Mouse (Mus musculus) C2C12 (cell line): ENCODE results near the gene Lmbr1l.

Source experiments
- CTCF ChIP-seq: IDR thresholded peaks from one replicate; pipeline ENCODE4 v1.5.1; 2011; ENCODE audit not compliant: control insufficient read depth, insufficient read depth, insufficient read length
- MAX ChIP-seq: IDR thresholded peaks from one replicate; pipeline ENCODE4 v1.6.1; 2011; ENCODE audit warnings: mild to moderate bottlenecking, control low read depth
- MYOD1 ChIP-seq: IDR thresholded peaks from one replicate; pipeline ENCODE4 v1.6.1; 2011; ENCODE audit warnings: low read depth; ENCODE audit not compliant: control insufficient read depth, insufficient read length
- MYOG ChIP-seq: IDR thresholded peaks from one replicate; pipeline ENCODE4 v1.6.1; 2011; ENCODE audit not compliant: control insufficient read depth, insufficient read length; ENCODE audit errors: extremely low read depth
- USF1 ChIP-seq: IDR thresholded peaks from one replicate; pipeline ENCODE4 v1.6.1; 2011; ENCODE audit warnings: low read depth, mild to moderate bottlenecking, control low read depth, moderate library complexity

GRCm38 (mm10) chr15:98881656-98882008, 36.4 kb downstream of the Lmbr1l start:
- TF ChIP-seq CTCF (no peak), MAX (no peak), MYOG (no peak), MYOD1 (no peak), USF1 (no peak)
